Mouse (Mus musculus): ENCODE data around the gene Ada. TPM values are rescaled to one million over a fixed set of nuclear protein-coding genes. Genes with fewer than 3 reads are reported as not detected.

The Ada gene
- polyA plus RNA-seq, 1 experiment = 3.1 TPM

DNA sequence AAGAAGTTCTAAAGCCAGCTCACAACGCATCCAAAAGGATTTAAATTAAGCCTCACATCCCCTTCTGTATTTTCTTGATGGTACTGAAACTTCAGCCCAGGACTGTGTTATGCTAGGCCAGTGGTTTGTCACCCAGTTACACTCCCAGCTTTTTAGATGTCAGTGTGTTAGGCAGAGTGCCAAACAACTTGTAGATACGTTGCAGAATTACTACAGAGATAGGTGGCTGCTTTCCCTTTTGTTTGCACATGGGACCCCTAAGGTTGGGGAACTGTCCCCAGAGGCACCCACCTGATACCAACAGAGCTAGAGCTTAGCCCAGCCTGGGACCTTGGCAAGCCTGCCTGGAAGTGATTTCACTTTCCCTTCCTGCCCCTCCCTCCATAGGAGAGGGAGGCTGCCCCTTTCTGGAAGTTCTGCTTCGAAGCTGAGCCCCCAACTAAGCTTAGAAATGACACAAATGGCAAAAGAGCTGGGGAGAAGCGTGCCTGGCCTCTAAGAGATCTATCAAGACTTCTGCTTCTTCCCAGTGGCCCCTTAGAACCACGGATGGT is 39.4 kb downstream of the Ada start:
- no peak for DNase-seq (ENCODE audit: low read depth)
- TF ChIP-seq POLR2A (IDR thresholded peaks at IDR 0.05; ENCODE audit: borderline replicate concordance, extremely low read depth, insufficient read depth, insufficient read length, poor library complexity, severe bottlenecking) (no peak), CTCF (IDR thresholded peaks at IDR 0.05; ENCODE audit: borderline replicate concordance, extremely low read depth, insufficient read depth, insufficient read length) (no peak)

DNA sequence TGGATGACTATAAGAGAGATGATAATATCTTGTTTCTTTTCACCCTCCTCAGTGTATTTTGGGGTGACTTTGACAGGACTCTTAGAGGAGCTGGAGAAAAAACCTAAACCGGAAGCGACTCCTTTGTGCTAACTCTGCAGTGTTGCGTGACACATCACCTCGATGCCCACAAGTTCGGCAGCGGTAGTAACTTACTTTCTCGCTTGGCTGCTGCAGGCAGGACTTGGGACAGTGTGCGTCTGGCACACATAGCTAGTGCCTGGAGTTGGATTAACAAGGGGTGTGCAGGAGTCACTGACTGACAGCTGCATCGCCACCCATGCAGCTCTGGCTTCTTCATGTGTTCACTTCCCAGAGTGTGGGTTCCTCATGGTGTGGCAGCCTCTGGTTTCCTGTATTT is 40.0 kb downstream of the Ada start:
- TF ChIP-seq POLR2A (IDR thresholded peaks at IDR 0.05; ENCODE audit: borderline replicate concordance, extremely low read depth, insufficient read depth, insufficient read length, poor library complexity, severe bottlenecking) (no peak), CTCF (IDR thresholded peaks at IDR 0.05; ENCODE audit: borderline replicate concordance, extremely low read depth, insufficient read depth, insufficient read length) (no peak)
- no peak for DNase-seq (ENCODE audit: low read depth)

DNA sequence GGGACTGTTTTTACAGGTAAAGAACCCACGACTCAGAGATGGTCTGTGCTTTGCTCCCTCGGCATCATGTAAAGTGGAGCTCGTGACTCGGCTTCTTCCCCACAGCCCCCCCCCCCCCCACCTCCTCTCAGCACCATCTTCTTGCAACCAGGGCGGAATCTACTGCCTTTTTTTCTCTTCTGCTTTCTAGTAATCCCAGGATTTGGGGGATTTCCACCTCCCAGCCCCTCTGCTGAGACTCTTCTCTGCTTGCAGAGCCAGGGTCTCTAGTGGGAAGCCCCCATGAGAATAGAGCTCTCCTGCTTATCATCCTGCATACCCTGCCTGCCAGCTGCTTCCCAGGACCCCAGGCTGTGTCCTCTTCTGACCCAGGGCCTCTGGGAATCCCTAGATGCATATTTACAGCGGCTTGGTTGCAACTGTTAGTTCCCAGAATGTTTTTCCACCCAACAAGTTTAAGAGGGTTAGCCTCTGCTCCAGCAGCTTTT is 41.2 kb downstream of the Ada start:
- no peak for DNase-seq (ENCODE audit: low read depth)
- TF ChIP-seq CTCF (IDR thresholded peaks at IDR 0.05; ENCODE audit: borderline replicate concordance, extremely low read depth, insufficient read depth, insufficient read length) (no peak), POLR2A (IDR thresholded peaks at IDR 0.05; ENCODE audit: borderline replicate concordance, extremely low read depth, insufficient read depth, insufficient read length, poor library complexity, severe bottlenecking) (no peak)

DNA sequence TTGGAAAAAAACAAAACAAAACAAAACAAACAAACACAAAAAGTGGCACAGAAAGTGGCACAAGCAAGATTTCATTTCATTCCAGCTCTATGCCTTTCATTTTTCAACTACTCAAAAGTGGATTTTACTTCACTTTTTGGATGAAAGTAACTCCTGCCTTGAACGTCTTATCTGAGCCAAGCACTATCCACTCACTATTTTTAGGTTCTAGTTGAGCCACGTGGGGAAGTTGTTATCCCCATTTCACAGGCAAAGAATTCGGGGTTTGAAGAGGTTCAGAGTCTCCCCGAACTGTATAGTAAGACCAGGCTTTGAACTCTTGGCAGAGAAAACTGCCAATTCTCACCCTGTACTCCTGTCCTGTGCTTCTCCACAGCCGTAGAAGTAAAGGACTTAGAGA is 41.7 kb downstream of the Ada start:
- no peak for TF ChIP-seq CTCF (IDR thresholded peaks at IDR 0.05; ENCODE audit: borderline replicate concordance, extremely low read depth, insufficient read depth, insufficient read length)
- TF ChIP-seq POLR2A (IDR thresholded peaks at IDR 0.05; ENCODE audit: borderline replicate concordance, extremely low read depth, insufficient read depth, insufficient read length, poor library complexity, severe bottlenecking) = no peak
- no peak for DNase-seq (ENCODE audit: low read depth)

DNA sequence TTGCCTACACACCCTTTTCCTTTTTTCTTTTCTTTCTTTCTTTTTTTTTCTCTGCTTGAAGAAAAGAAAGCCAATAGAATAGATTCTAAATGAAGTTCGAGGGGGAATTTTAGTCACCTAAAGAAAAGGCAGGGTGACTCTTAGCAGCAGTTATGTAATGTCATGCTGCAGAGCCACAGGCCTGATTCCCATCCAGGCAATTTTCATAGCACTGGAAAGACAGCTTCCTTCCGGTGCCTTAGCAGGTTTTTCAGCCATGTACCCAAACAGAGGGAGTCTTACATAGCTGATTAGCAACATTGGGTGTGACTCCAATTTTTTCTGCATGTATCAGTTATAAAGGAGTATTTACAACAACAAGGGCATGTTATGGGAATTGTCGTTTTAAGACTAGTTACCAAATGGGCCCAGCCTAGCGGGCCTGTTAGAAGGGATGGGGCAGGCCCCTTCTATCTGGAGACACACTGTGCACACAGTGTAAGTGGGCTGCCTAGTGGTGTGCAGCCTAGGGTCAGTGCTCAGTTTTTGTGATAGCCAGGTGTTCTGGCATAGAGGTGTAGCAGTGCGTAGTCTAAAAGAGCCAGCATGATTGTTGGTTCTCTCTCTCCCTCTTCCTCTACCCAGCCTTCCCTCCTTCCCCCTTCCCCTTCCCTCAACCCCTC is 46.3 kb downstream of the Ada start:
- no peak for TF ChIP-seq CTCF (IDR thresholded peaks at IDR 0.05; ENCODE audit: borderline replicate concordance, extremely low read depth, insufficient read depth, insufficient read length)
- no peak for DNase-seq (ENCODE audit: low read depth)

DNA sequence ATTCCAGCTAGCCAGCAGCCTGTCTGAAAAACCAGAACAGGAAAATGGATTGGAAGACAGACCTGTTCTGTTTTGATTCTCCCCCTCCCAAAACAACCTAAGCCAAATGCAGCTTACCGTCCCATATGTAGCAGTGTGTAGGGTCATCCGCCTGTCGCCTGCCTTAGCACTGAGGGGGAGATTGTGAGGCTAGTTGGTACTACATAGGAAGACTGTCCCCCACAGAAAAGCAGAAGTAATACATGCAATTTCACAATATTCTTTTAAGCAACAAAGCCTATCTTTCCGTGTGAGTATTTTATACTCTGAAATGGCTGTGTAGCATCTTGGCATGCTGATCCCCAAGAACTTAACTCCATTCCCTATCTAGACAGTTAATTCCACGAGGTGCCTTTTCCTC is 47.1 kb downstream of the Ada start:
- DNase-seq (ENCODE audit: low read depth) = no peak
- no peak for TF ChIP-seq CTCF (IDR thresholded peaks at IDR 0.05; ENCODE audit: borderline replicate concordance, extremely low read depth, insufficient read depth, insufficient read length)
- no peak for TF ChIP-seq POLR2A (IDR thresholded peaks at IDR 0.05; ENCODE audit: borderline replicate concordance, extremely low read depth, insufficient read depth, insufficient read length, poor library complexity, severe bottlenecking)

DNA sequence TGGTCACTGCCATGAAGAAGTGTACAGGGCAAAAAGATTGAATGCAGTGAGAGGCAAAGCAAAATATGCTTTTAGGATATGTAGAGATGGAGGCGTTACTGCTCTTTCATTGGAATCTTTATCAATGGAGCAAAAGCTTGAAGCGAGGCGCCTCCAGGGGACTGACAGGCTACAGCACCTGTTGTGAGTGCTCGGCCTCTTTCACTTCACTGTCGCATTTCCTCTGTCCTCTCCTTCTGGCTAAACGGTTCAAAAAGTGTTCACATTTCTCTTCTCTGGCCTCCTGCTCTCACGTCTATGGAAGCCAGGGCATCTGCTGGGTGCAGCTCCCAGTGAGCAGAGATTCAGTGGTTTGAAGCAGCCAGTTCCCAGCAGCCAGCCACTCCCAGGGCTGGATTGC is 47.6 kb downstream of the Ada start:
- DNase-seq (ENCODE audit: low read depth) = no peak
- TF ChIP-seq POLR2A (IDR thresholded peaks at IDR 0.05; ENCODE audit: borderline replicate concordance, extremely low read depth, insufficient read depth, insufficient read length, poor library complexity, severe bottlenecking) (no peak), CTCF (IDR thresholded peaks at IDR 0.05; ENCODE audit: borderline replicate concordance, extremely low read depth, insufficient read depth, insufficient read length) (no peak)

DNA sequence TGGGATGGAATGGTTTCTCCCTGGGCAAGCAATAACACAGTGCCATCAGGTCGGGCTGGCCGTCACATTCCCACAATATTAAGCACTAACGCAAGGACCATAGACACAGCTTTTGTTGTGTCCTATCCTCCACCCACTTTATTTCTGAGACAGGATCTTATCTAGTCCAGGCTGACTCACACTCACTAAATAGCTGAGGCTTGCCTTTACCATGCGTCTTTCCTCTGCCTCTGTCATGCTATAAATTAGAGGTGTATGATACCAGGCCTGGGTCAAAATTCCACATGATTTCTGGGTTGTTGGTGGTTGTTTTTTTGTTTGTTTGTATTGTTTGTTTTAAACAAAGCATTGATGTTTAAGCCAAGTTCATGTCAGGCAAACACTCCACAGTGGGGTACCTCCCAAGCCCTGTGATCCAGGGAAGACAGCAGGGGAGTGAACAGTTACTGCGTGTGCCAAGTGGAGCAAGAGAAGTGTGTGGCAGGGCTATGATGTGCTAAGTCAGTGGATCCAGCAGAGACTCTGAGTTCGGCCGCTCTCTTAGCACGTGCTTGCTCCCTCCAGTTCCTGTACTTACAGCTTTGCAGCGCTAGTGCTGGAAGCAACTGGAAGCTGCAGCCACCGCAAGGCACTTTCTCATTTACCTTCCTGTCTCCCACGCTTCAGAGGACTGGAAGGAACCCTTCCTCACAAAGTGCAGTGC is 50.8 kb downstream of the Ada start:
- TF ChIP-seq CTCF (IDR thresholded peaks at IDR 0.05; ENCODE audit: borderline replicate concordance, extremely low read depth, insufficient read depth, insufficient read length) = no peak
- TF ChIP-seq POLR2A (IDR thresholded peaks at IDR 0.05; ENCODE audit: borderline replicate concordance, extremely low read depth, insufficient read depth, insufficient read length, poor library complexity, severe bottlenecking) = no peak
- DNase-seq (ENCODE audit: low read depth) = no peak

GRCm38 (mm10) chr2:163697764-163698480 is 52.1 kb downstream of the Ada start:
- DNase-seq (ENCODE audit: low read depth) = no peak
- TF ChIP-seq POLR2A (IDR thresholded peaks at IDR 0.05; ENCODE audit: borderline replicate concordance, extremely low read depth, insufficient read depth, insufficient read length, poor library complexity, severe bottlenecking) (no peak), CTCF (IDR thresholded peaks at IDR 0.05; ENCODE audit: borderline replicate concordance, extremely low read depth, insufficient read depth, insufficient read length) (no peak)

GRCm38 (mm10) chr2:163696763-163697162 is 53.3 kb downstream of the Ada start:
- TF ChIP-seq POLR2A (IDR thresholded peaks at IDR 0.05; ENCODE audit: borderline replicate concordance, extremely low read depth, insufficient read depth, insufficient read length, poor library complexity, severe bottlenecking) = no peak
- no peak for TF ChIP-seq CTCF (IDR thresholded peaks at IDR 0.05; ENCODE audit: borderline replicate concordance, extremely low read depth, insufficient read depth, insufficient read length)
- no peak for DNase-seq (ENCODE audit: low read depth)

DNA sequence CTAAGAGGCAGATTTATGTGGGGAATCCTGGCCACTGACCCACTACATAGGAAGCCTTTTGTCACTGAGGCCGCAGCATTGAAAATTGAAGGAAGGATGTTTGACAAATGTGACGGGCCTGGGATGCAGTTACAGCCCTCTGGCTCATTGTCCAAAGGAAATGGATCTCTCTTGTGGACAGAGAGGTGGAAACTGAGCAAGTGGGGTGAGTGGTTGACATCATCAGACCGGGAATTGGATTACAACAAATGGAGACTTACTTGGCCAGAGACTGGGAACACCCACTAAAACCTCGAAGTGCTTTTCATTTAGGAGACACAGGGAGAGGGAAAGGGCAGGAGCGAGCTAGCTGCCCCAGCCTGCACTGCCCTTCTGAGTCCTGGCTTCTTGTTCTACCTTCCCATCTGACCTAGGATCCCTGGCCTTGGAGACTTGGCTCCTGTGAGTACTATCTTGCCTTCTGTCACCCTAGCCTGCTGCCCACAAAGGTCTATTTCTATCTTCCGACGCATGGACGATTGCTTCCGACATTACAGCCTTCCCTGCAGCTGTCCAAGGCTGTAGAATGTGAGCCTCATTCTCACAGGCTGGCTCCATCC is 56.2 kb downstream of the Ada start:
- no peak for TF ChIP-seq POLR2A (IDR thresholded peaks at IDR 0.05; ENCODE audit: borderline replicate concordance, extremely low read depth, insufficient read depth, insufficient read length, poor library complexity, severe bottlenecking)
- no peak for TF ChIP-seq CTCF (IDR thresholded peaks at IDR 0.05; ENCODE audit: borderline replicate concordance, extremely low read depth, insufficient read depth, insufficient read length)
- no peak for DNase-seq (ENCODE audit: low read depth)

All from brain, embryonic 14.5 days (tissue).